Mouse (Mus musculus): ENCODE measurements around the gene Atg16l1. TPM values are rescaled to one million over a fixed set of nuclear protein-coding genes. Genes with fewer than 3 reads are reported as not detected.

Gene Atg16l1
- total RNA-seq, 2 experiments from 2014 or later, result 61.1 to 64.7 TPM

DNA sequence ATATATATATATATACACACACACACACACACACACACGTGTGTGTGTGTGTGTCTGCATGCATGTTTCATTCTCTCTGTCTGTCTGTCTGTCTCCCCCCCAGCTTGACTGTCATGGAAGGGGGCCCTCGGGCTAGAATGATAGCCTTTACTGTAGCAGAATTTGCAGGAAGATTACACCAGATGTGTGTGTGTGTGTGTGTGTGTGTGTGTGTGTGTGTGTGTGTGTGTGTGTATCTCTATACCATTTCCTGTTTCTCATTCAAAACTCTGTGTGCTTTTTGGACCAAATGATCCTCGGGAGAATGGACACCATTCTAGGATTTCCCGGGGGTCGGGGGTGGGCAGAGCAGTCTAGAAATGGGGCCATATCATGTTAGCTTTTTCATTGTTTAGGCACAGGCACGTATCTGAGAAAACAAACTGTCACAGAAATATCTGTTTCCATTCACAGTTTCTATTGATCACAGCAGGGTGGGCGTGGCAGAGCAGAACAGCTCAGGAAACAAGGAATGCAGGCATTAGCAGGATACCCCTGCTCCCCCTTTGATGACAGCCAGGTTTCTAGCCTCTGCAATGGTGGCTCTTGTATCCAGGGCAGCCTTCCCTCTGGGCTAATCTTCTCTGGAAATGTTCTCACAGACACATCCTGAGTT lies 73.4 kb downstream of the Atg16l1 start:
- no peak for DNase-seq (ENCODE audit: low spot score in 2 of 2)

GRCm38 (mm10) chr1:87829621-87830211 lies 74.0 kb downstream of the Atg16l1 start:
- DNase-seq (ENCODE audit: low spot score in 2 of 2), result no peak

DNA sequence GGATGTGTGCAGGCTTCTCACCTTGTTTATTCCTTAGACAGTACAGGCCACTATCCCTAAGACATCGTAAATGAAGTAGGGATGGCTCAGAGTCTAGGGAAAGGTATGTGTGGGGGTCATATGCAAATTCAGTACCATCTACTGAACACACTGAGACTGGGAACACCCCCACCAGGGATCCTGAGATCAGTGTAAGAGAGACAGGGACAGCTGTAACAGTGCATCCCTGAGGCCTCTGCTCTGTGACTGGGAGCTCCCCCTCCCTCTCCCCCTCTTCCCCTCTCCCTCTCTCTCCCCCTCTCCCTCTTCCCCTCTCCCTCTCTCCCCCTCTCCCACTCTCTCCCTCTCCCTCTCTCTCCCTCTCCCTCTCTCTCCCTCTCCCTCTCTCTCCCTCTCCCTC lies 80.8 kb downstream of the Atg16l1 start:
- no peak for DNase-seq (ENCODE audit: low spot score in 2 of 2)

GRCm38 (mm10) chr1:87837018-87837417 lies 81.3 kb downstream of the Atg16l1 start:
- no peak for DNase-seq (ENCODE audit: low spot score in 2 of 2)

DNA sequence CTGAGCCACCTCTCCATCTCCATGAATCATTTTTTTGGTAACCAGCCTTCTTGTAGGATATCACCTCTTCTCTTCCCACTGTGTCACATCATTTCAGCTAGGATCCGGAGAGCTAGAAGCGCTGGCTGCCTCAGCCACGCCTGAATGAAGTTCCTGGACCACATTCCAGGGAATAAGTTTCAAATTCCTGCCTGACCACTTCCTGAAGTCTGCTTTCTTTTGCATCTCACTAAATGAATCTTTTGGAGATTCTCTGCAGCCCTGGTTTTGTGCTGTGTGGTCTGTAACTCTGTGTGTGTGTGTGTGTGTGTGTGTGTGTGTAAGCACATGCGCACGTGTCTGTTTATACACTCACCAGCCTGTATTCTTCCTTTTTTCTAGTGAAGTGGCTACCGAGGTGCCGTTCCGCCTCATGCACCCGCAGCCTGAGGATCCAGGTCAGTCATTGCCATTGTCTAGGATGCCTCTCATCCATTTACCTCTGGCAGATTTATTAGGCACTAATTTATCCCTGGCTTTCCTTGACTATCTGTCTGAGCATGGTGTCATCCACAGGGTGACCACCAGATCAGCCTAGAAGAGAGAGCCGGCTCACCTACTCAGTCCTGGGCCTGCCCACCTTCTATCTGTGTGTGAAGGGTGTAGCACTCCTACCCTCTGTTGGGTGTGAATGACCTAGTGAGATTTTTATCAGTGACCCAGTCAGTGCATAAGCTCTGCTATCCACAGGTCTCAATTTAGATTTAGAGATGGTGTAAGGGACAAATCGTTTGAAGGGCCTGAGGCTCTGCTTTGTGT lies 84.9 kb downstream of the Atg16l1 start:
- no peak for DNase-seq (ENCODE audit: low spot score in 2 of 2)

Other genes starting within 250 kb of the Atg16l1 start
- gene Neu2, start 246.0 kb upstream of the Atg16l1 start, total RNA-seq (2021), result under 1 TPM; 0.43 to 0.69 TPM
- 100 to 1,000 TPM; 112 to 115 TPM for gene Ngef, start 182.0 kb upstream of the Atg16l1 start, total RNA-seq (2021)
- gene Inpp5d, start 135.6 kb upstream of the Atg16l1 start, total RNA-seq (2021), result 10 to 100 TPM; 13.6 to 16.8 TPM
- gene Sag, start 47.8 kb downstream of the Atg16l1 start, total RNA-seq (2021), result 1 to 10 TPM; 1.9 to 2.1 TPM
- gene Dgkd, start 97.4 kb downstream of the Atg16l1 start, total RNA-seq (2021), result 100 to 1,000 TPM in 1 of 2 experiments, 10 to 100 TPM in 1; 92.0 to 100 TPM